Mouse (Mus musculus) neural tube, embryonic 13.5 days (tissue): ENCODE results near the gene Gm32802. TPM values are rescaled to one million over a fixed set of nuclear protein-coding genes. Genes with fewer than 3 reads are reported as not detected.
"Not testable (repeated sequence)": the region's sequence is repeated elsewhere in the genome, so short reads cannot be mapped to it uniquely, and the experiment has no call there.

Experiments used
- ATAC-seq: fragments of 200-750 bp; cut with Nextera tagmentation; 2 replicates; pipeline ENCODE4 v1.8.0; 2017; ENCODE audit warnings: low read depth, mild to moderate bottlenecking, moderate TSS enrichment, moderate library complexity
- H3K27ac ChIP-seq: fragments of 300-500 bp; sonication (generic); replicated peaks from 2 replicates; pipeline ENCODE4 v1.5.1; 2015; ENCODE audit warnings: moderate library complexity, mild to moderate bottlenecking, inconsistent platforms
- H3K27me3 ChIP-seq: fragments of 300-500 bp; sonication (generic); 2 replicates; pipeline ENCODE4 v1.6.1; 2015; ENCODE audit warnings: mild to moderate bottlenecking, inconsistent platforms
- H3K36me3 ChIP-seq: fragments of 300-500 bp; sonication (generic); 2 replicates; pipeline ENCODE4 v1.6.1; 2015; ENCODE audit warnings: mild to moderate bottlenecking, inconsistent platforms
- H3K4me1 ChIP-seq: fragments of 300-500 bp; sonication (generic); replicated peaks from 2 replicates; pipeline ENCODE4 v1.6.1; 2015; ENCODE audit warnings: inconsistent platforms
- H3K4me2 ChIP-seq: fragments of 300-500 bp; sonication (generic); 2 replicates; pipeline ENCODE4 v1.6.1; 2015; ENCODE audit warnings: inconsistent platforms, mild to moderate bottlenecking, moderate library complexity
- H3K4me3 ChIP-seq: fragments of 300-500 bp; sonication (generic); 2 replicates; pipeline ENCODE4 v1.5.1; 2015; ENCODE audit warnings: mild to moderate bottlenecking, inconsistent platforms
- H3K9ac ChIP-seq: fragments of 300-500 bp; sonication (generic); 2 replicates; pipeline ENCODE4 v1.6.1; 2015; ENCODE audit warnings: moderate library complexity, mild to moderate bottlenecking, inconsistent platforms
- H3K9me3 ChIP-seq: fragments of 300-500 bp; sonication (generic); 2 replicates; pipeline ENCODE4 v1.6.1; 2016; ENCODE audit warnings: inconsistent platforms
- WGBS: fragments of 180-500 bp; shearing (Covaris S2); methylation state at CpG from one replicate; pipeline ENCODE4 v1.1.7; 2015; 5-methylcytosine and 5-hydroxymethylcytosine counted together
- polyA plus RNA-seq: library from polyadenylated mRNA; unstranded; fragments of >200 nt; fragmentation: Nextera tagmentation; extraction: Ambion mirVana; gene quantifications from 2 replicates; pipeline ENCODE4 v1.2.1, GENCODE M21; 2015

The Gm32802 gene
- polyA plus RNA-seq, result 0.26 and 0.35 TPM in 2 replicates

DNA sequence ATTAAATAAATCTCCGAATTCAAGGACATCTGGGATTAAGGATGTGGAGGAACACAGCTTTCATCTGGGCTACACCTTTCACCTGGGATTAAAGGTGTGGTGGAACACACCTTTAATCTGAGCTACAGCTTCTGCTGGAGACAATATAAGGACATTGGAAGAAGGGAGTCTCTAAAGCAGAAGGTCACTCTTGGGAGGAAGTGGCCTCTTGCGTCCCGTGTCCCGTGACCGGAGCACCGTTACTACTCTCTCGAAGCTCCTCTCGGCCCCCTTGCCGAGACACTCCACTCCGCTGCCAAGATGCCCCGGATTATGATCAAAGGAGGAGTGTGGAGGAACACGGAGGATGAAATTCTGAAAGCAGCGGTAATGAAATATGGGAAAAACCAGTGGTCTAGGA, at the start of gene Gm32802:
Gene Gm32802 (plus strand): TSS at position 301 of the 400 bp plus-strand sequence.
- not testable (repeated sequence) for H3K9ac ChIP-seq, H3K27ac ChIP-seq, H3K4me1 ChIP-seq, H3K27me3 ChIP-seq, ATAC-seq, H3K4me3 ChIP-seq, H3K36me3 ChIP-seq, H3K4me2 ChIP-seq, H3K9me3 ChIP-seq
- no CpG with 5 or more reads among the region's 13 CpGs for WGBS

DNA sequence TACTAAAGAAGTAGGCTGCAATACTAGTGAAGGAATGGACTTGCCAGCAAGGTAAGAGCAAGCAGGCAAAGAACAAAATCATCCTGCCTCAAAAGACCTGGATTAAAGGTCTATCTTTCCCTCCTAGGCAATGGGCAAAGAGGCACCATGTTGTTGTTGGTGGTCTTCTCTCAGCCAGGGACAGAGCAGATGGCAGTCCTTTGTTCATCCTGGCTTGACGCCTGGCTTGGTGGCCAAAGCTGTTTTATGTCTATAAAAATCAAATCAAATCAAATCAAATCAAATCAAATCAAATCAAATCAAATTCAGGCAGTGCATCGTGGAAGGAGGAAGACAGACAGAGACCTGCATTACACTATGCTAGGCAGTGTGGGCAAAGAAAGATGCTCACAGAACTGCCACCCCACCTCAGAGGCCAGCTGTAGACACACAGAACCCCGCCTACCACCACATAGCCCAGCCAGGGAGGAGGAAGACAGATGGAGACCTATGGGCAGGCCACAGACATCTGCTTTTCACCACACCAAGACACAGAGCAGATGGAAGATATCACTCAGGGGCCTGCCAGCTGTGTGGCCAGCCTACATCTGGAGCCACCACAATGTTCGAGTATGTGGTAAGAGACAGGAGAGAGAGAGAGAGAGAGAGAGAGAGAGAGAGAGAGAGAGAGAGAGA, 42.6 kb upstream of the Gm32802 start:
- not testable (repeated sequence) for H3K4me3 ChIP-seq, H3K27me3 ChIP-seq, H3K9me3 ChIP-seq, H3K36me3 ChIP-seq, H3K4me1 ChIP-seq, H3K27ac ChIP-seq, ATAC-seq, H3K4me2 ChIP-seq, H3K9ac ChIP-seq
- 85% methylated on average over 2 of the region's 4 CpGs for WGBS

DNA sequence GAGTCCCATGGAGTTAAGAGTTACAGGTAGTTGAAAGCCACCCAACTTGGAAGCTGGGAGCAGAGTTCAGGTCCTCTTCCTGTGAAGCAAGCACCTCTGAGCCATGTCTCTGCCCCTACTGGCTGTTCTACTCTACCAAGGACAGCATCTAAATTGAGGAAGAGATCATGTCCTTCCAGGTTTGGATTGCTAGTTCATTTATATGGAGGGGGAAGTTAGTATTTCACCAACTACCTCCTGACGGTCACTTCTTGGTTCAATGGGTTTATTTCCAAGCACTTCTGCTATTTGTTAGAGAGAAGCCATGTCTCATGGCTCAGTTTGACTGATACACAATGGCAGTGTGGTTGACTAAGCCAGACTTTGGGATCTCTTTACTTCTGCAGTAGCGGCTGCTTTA, 30.9 kb upstream of the Gm32802 start:
- WGBS, result no CpG with 5 or more reads among the region's 2 CpGs
- not testable (repeated sequence) for ATAC-seq

DNA sequence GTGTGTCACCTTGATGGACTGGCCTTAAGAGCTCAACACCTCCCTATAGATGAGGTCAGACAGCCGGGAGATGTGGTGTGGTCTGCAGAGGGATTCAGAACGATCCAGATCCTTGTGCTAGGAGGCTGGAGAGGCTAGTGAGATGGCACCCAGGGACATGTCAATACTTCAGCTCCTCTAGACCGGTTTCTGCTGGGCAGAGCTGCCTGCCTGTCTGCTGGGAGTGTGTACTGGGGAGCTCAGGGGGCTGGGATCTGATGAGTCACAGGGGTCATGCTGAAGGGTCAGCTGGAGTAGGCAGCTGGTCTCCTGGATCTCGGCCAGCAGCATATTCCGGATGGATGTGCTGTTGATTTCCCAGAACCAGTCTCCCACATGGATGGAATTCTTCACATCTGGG, 25.9 kb upstream of the Gm32802 start:
- not testable (repeated sequence) for H3K4me2 ChIP-seq, H3K9me3 ChIP-seq, H3K9ac ChIP-seq, H3K27ac ChIP-seq, H3K4me1 ChIP-seq, ATAC-seq, H3K4me3 ChIP-seq, H3K36me3 ChIP-seq, H3K27me3 ChIP-seq
- WGBS, result no CpG with 5 or more reads among the region's 5 CpGs

More for the DNA sequence above, 30.9 kb upstream of the Gm32802 start:
- H3K27ac ChIP-seq, H3K9ac ChIP-seq, H3K4me3 ChIP-seq, H3K4me2 ChIP-seq, H3K27me3 ChIP-seq, H3K9me3 ChIP-seq, H3K4me1 ChIP-seq, H3K36me3 ChIP-seq: not testable (repeated sequence)

DNA sequence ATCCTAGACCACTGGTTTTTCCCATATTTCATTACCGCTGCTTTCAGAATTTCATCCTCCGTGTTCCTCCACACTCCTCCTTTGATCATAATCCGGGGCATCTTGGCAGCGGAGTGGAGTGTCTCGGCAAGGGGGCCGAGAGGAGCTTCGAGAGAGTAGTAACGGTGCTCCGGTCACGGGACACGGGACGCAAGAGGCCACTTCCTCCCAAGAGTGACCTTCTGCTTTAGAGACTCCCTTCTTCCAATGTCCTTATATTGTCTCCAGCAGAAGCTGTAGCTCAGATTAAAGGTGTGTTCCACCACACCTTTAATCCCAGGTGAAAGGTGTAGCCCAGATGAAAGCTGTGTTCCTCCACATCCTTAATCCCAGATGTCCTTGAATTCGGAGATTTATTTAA, 17.8 kb upstream of the Gm32802 start, which contains the start of gene Gm32717:
Gene Gm32717 (minus strand): TSS at position 101 of the 400 bp plus-strand sequence.
- ATAC-seq, H3K27ac ChIP-seq: not testable (repeated sequence)
- WGBS, result no CpG with 5 or more reads among the region's 13 CpGs

DNA sequence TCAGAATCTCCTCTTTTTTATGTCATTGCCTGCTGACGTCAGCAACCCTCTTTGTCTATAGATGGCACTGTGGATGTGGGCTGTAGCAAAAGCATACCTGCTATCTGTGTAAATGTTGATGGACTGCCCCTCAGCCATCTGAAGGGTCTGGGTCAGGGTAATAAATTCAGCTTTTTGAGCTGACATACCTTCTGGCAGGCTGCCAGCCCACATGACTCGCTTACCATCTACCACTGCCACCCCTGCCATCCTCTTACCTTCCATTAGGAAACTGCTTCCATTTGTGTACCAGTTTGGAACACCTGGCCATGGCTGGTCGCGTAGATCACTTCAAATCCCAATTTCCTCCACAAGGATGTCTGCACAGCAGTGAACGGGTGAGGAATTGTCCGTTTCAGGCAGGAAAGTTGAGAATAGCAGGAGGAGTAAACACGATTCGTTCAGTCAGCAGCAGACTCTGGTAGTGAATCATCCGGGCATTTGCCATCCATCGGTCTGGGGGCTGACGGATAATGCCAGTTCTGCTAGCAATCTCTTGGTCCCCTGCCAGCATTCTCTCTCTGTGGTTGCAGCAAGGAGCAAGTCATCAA, 9.4 kb upstream of the Gm32802 start:
- not testable (repeated sequence) for H3K27me3 ChIP-seq, H3K4me2 ChIP-seq, ATAC-seq, H3K9ac ChIP-seq, H3K4me3 ChIP-seq, H3K36me3 ChIP-seq, H3K9me3 ChIP-seq
- H3K4me1 ChIP-seq, result peaks cover 17% of the 10 kb centered on the region
- 0 out of 2 replicates have a peak overlapping the region, but pooled peaks have one; percentile 28 for H3K27ac ChIP-seq
- WGBS, result 60% methylated on average over 11 of the region's 11 CpGs

More for the DNA sequence above, 17.8 kb upstream of the Gm32802 start, which contains the start of gene Gm32717:
- H3K4me1 ChIP-seq, H3K9ac ChIP-seq, H3K27me3 ChIP-seq, H3K4me3 ChIP-seq, H3K36me3 ChIP-seq, H3K4me2 ChIP-seq, H3K9me3 ChIP-seq: not testable (repeated sequence)

DNA sequence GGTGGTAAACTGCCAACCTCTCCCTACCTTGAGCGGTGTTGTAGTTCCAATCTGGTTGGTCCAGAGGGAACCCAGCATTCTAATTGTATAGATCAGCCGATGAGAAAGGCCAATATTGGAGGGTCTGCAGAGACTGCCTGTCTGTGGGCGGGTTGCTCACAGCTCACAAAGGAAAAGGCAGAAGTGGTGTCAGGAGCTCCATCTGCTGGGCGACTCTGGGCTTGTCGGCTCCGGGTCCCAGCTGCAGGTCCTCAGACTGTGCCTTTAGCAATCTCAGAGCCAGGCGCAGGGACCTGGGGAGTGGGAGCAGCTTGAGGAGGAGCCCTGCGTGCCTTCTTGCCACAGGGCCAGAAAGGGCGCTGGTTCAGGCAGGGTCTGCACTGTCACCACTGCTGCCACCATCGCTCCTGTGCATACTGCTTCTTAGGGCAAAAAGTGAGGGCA, 7.6 kb upstream of the Gm32802 start:
- peak; percentile 87 for ATAC-seq
- Histone ChIP-seq H3K4me3 (no peak overlapping the region), H3K27me3 (no peaks in the 10 kb centered on the region), H3K4me1 (peaks cover 17% of the 10 kb centered on the region), H3K36me3 (no peaks in the 10 kb centered on the region), H3K9me3 (no peaks in the 10 kb centered on the region), H3K9ac (peak overlapping the region; percentile 52), H3K27ac (no peak overlapping the region; the same call in 1 of the 2 replicates), H3K4me2 (peak overlapping the region; percentile 30)
- WGBS, result 21% methylated on average over 10 of the region's 10 CpGs

DNA sequence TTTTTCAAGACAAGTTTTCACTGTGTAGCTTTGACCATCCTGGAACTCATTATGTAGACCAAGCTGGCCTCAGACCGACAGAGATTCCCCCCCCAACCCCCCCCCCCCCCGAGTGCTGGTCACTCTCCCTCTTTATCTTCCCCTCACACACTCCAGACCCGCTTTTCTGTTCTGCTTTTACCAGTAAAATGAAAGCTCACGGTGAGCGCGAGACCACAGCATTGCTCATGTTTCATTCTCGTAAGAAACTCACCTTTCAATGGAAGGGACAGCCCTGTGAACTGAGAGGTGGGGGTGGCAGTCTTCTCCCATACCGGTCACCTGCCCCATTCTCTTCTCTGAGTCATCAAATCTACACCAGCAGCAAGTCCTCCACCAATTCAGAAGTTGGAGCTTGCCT, 10.3 kb downstream of the Gm32802 start:
- WGBS, result 90% methylated on average over 2 of the region's 8 CpGs
- H3K36me3 ChIP-seq, ATAC-seq, H3K4me2 ChIP-seq, H3K4me3 ChIP-seq, H3K27me3 ChIP-seq, H3K9ac ChIP-seq, H3K27ac ChIP-seq, H3K9me3 ChIP-seq, H3K4me1 ChIP-seq: not testable (repeated sequence)

DNA sequence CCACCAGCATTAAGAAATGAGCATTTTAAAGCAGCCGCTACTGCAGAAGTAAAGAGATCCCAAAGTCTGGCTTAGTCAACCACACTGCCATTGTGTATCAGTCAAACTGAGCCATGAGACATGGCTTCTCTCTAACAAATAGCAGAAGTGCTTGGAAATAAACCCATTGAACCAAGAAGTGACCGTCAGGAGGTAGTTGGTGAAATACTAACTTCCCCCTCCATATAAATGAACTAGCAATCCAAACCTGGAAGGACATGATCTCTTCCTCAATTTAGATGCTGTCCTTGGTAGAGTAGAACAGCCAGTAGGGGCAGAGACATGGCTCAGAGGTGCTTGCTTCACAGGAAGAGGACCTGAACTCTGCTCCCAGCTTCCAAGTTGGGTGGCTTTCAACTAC, 12.9 kb downstream of the Gm32802 start:
- not testable (repeated sequence) for H3K4me1 ChIP-seq, H3K4me2 ChIP-seq, H3K27ac ChIP-seq, ATAC-seq, H3K9me3 ChIP-seq, H3K27me3 ChIP-seq, H3K9ac ChIP-seq, H3K4me3 ChIP-seq, H3K36me3 ChIP-seq
- WGBS, result no CpG with 5 or more reads among the region's 2 CpGs

DNA sequence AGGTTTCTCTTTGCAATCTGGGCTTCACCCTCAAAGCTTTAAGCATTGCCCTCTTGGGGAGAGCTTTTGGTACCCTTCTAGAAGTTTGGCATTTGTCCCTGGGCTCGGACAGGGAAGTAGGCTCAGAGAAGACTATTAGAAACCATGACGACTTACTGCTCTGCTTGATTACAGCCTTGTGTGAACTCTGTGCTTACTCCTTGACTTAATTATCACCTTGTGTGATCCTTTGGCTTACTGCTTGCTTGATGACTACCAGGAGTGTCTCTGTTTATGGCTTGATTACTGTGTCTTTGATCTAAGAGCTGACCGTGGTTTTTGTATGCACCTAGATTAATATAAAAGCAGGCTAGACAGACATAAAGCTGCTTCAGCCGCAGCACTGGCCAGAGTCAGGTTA, 19.6 kb downstream of the Gm32802 start:
- ATAC-seq, H3K9me3 ChIP-seq, H3K9ac ChIP-seq, H3K4me1 ChIP-seq, H3K36me3 ChIP-seq, H3K27me3 ChIP-seq, H3K4me2 ChIP-seq, H3K27ac ChIP-seq, H3K4me3 ChIP-seq: not testable (repeated sequence)
- no CpG with 5 or more reads among the region's 4 CpGs for WGBS

DNA sequence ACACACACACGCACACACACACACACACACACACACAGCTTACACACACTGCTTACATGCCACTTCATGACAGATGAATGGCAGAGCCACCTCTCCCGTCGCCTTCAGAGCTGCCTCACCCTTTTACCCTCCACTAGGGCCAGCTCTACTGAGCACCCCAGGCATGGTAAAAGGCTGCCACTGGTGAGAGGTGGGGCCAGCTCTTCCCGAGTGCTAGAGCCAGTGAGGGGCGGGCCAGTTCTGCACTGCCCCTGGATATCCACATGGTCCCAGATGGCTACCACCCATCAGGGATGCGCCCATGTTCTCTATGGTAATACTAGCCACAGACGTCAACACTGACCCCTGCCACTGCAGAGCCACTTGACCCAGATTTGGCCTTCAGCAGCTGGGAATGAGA, 24.1 kb downstream of the Gm32802 start:
- H3K27me3 ChIP-seq, H3K4me3 ChIP-seq, H3K36me3 ChIP-seq, H3K27ac ChIP-seq, H3K9ac ChIP-seq, H3K9me3 ChIP-seq, H3K4me2 ChIP-seq, H3K4me1 ChIP-seq, ATAC-seq: not testable (repeated sequence)
- WGBS, result 87% methylated on average over 7 of the region's 7 CpGs

DNA sequence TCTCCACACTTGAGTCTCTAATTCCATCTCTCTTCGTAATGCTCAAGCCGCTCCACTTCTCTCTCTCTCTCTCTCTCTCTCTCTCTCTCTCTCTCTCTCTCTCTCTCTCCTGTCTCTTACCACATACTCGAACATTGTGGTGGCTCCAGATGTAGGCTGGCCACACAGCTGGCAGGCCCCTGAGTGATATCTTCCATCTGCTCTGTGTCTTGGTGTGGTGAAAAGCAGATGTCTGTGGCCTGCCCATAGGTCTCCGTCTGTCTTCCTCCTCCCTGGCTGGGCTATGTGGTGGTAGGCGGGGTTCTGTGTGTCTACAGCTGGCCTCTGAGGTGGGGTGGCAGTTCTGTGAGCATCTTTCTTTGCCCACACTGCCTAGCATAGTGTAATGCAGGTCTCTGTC, 24.5 kb downstream of the Gm32802 start:
- 90% methylated on average over 3 of the region's 5 CpGs for WGBS
- H3K9ac ChIP-seq, H3K27me3 ChIP-seq, H3K4me3 ChIP-seq, H3K27ac ChIP-seq, H3K4me2 ChIP-seq, ATAC-seq, H3K4me1 ChIP-seq, H3K9me3 ChIP-seq, H3K36me3 ChIP-seq: not testable (repeated sequence)

DNA sequence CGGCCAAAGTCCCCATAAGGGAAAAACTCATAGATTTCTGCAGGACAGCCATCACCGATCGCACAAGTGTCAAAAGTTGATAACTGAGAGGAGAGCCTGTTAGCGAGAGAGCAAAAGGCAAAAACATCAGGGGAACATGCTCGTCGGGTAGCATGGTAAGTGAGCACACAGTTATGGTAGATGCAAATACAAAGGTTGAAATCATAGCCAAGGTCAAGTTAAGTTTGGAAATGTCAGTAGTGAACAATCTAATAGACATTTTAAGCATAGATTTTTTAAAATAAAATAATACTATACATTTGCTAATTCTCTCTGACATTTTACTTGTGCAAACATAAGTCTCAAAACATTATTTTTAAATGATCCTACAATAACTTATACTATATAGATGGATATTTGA, 36.5 kb downstream of the Gm32802 start, which contains the start of gene Iltifb:
Gene Iltifb (minus strand): TSS at position 101 of the 400 bp plus-strand sequence.
- Histone ChIP-seq H3K9me3 (no peaks in the 10 kb centered on the region), H3K4me2 (no peak within 1 kb of the TSS), H3K27me3 (no peaks in the 10 kb centered on the region), H3K36me3 (no peaks in the 10 kb centered on the region), H3K9ac (no peak within 1 kb of the TSS), H3K27ac (no peak within 1 kb of the TSS), H3K4me1 (no peaks in the 10 kb centered on the region), H3K4me3 (no peak within 1 kb of the TSS)
- ATAC-seq, result no peak
- 93% methylated on average over 6 of the region's 6 CpGs for WGBS
